Comparison of ENCODE assay signal across 8 mouse cellular contexts in genomic region chr9:78527301-78527761, GRCm38 (mm10). TPM values are rescaled to one million over a fixed set of nuclear protein-coding genes. Genes with fewer than 3 reads are reported as not detected.
DNase-seq lines count a peak whose midpoint lies in the region; ATAC-seq lines count a peak whose summit lies in the region.

No protein-coding gene starts in this region.

- no peaks in the 10 kb centered on the region for H3K36me3 ChIP-seq in hindbrain, embryonic 11.5 days (ENCODE audit: control insufficient read depth, insufficient read depth, low read length)

- peak; percentile 95 for DNase-seq in MN1 (ENCODE audit: low spot score)
- peak; percentile 63 for DNase-seq in cerebellum, adult 9-10 months
- peak; percentile 86 for DNase-seq in hindbrain, embryonic 11.5 days (ENCODE audit: low spot score)
- peak; percentile 49 to 63 for DNase-seq in left cerebral cortex, adult 18-20 months (ENCODE audit: low spot score in 2 of 2)
- peak; percentile 88 to 92 for DNase-seq in lung, postnatal 4 days
- peak; percentile 83 for DNase-seq in retina, postnatal 1 day
- DNase-seq in thymus, postnatal 4 days = peak; percentile 88

- no peaks in the 10 kb centered on the region for H3K4me1 ChIP-seq in hindbrain, embryonic 11.5 days (replicated peaks; ENCODE audit: control insufficient read depth, insufficient read depth, low read length)

- H3K9me3 ChIP-seq in hindbrain, embryonic 11.5 days (ENCODE audit: control insufficient read depth, low read length) = no peaks in the 10 kb centered on the region

- peak overlapping the region; percentile 58; the same call in 1 of the 2 replicates for H3K27ac ChIP-seq in hindbrain, embryonic 11.5 days (ENCODE audit: low read depth, low read length)

- peak overlapping the region; percentile 41 for H3K4me3 ChIP-seq in hindbrain, embryonic 11.5 days (ENCODE audit: low read depth, low read length)

- H3K27me3 ChIP-seq in hindbrain, embryonic 11.5 days (ENCODE audit: control insufficient read depth, insufficient read depth, low read length) = no peaks in the 10 kb centered on the region

- H3K9ac ChIP-seq in hindbrain, embryonic 11.5 days (ENCODE audit: low read depth, low read length) = peak overlapping the region; percentile 61

- peak; percentile 87 for ATAC-seq in frontal cortex, adult (ENCODE audit: low TSS enrichment)
- ATAC-seq in hindbrain, embryonic 11.5 days (ENCODE audit: low FRiP score) = peak; percentile 81

- under 1% methylated on average over 24 of the region's 24 CpGs for WGBS in hindbrain, embryonic 11.5 days

- peak overlapping the region; percentile 64 for H3K4me2 ChIP-seq in hindbrain, embryonic 11.5 days (replicated peaks; ENCODE audit: low read depth, low read length)

RNA-seq across cellular contexts. Expression of gene Eef1a1, which starts 38.4 kb away (rescaled TPM):
- polyA plus RNA-seq in hindbrain, embryonic 11.5 days (2014; fragmentation: Nextera tagmentation; extraction: Ambion mirVana) = 4,691 and 4,742 TPM in 2 replicates
- 1,000 to 10,000 TPM; 2,328 to 2,361 TPM for total RNA-seq in left cerebral cortex, adult 18-20 months (2021)

Comparison
In these comparisons a context has a peak if more than half of its experiments do, and no peak if none do; other contexts are left out.
1. Peak in every context shown above with its lines: DNase-seq, ATAC-seq, H3K4me3 ChIP-seq and H3K27ac ChIP-seq.